Mouse (Mus musculus): ENCODE results near the gene Pex11a. TPM values are rescaled to one million over a fixed set of nuclear protein-coding genes. Genes with fewer than 3 reads are reported as not detected.
A peak's percentile ranks its signal among the peaks of the same experiment; 100 is the strongest.

Gene Pex11a
- total and polyA plus RNA-seq, 3 experiments, result 34.9 to 53.7 (median 53.4) TPM

DNA sequence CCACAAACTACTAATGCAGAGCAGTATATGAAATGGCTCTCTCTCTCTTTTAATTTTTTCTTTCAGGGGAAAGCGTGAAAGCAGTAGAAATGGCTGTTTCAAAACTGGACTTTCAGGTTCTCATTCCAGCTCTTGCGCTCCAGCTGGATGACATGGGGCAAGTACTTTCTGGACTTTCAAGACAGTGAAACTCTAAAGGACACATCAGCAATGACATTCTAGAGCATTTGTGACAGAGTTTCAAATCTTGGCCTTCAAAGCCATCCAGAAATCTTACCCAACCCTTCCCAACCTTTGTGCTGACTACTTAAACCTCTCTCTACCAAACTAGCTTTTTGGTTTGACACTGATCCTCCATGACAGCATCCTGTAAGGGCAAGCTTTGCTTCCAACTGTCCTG, 4.0 kb downstream of the Pex11a start:
- DNase-seq, result no peak

DNA sequence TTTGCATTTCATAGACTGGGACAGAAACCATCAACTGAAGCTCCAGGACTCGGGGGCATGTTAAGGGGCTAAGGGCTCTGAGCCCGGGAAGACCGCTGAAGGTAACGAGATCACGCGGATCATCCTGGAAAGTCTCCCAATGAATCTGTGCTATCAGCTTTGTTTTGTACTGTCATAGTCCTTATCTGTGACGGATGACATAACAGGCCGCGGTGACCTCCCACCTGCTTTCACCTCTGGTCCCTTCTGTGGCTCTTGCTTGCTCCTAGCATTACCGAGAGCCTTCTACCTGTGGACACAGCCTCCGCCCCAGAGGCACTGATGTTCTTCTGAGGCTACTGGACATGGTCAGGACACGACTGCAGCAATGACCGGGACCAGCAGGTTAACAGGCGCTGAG, 6.4 kb downstream of the Pex11a start:
- DNase-seq, result no peak

GRCm38 (mm10) chr7:79734563-79734962, 8.4 kb downstream of the Pex11a start:
- peak; percentile 91 for DNase-seq

DNA sequence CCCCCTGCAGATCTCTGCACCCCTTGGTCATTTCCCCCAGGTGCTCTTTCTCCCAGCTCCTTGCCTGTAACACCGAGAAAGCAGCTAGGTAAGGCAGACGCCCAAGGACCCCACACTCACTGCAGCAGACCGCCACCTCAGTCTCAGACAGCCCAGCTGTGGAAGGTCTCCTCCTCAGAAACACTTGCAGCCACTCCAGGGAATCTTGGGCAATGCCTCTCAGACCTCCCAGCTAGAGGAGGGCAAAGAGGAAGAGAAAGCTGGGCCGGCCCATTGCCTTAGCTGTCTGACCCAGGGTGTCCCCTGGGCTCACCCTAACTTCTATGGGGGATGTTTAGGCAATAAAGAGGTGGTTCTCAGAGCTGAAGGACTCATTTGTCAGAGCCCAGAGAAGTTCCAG, 10.3 kb downstream of the Pex11a start, which contains the start of gene Plin1:
Plin1 (minus strand) TSS at position 282 of the 400 bp plus-strand sequence.
- peak; percentile 69 for DNase-seq

DNA sequence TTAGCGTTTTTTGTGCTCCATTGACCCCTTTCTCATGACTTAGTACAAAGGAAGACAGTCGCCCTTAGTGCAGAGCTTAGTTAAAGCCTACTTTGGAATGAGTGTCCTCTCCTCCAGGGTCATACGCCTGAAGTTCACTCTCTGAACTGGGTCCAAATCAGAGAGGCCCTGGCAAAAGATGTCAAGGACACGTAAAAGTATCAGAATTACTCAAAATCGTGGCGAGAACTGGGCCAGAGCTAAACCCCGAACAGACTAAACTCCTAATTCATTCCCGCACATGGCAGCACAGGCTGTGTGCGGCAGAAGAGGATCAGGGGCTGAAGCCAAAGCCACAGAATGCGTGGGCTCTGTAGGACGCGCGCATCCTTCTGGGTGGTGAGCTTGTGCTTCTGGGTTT, 11.5 kb downstream of the Pex11a start:
- peak; percentile 81 for DNase-seq

DNA sequence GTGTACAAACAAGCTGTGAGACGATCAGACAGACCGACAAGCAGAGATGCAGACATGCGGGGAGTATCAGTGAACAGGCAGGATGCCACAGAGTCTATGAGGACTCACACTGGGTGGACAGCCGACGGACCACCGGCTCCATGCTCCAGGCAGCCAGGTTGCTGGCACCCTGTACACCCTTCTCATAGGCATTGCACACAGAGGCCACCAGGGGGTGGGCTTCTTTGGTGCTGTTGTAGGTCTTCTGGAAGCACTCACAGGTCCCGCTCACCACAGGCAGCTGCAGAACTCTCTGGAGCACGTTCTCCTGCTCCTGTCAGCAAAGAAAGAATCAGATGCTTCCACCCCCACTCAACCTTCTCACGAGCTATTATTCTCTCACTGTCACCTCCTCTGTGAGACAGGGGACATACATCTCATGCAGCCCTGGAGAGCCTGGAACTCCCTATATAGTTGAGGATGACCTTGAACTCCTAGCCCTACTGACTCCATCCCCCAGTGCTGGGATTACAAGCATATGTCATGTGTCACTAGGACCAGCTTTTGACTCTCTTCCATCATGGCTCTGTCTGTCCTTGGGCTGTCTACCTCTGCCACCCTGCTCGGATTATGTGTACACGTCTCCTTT, 13.1 kb downstream of the Pex11a start:
- peak; percentile 57 for DNase-seq

DNA sequence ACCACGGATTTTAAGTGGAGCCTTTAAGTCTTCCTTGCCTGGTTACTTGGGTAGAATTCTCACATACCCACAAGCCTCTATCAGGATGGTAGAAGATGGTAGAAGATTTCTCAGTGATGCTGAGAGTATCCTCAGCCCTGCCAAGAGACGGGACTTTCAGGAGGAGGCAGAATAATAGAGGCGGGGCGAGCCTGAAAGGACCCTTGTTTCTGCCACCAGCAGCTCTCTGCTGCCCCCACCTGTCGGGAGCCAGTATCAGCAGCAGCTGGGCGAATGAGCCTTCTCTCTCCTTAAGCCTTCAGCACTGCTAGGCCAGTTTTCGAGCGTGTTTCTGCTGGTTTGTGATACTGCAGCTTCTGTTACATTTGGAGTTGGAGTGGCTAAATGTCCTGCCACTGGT, 13.8 kb downstream of the Pex11a start:
- peak; percentile 78 for DNase-seq

GRCm38 (mm10) chr7:79728219-79728618, 14.7 kb downstream of the Pex11a start:
- DNase-seq, result peak; percentile 80

- DNase-seq, result peak; percentile 66
These were observed 15.8 kb downstream of the Pex11a start for GRCm38 (mm10) chr7:79727091-79727490.

DNA sequence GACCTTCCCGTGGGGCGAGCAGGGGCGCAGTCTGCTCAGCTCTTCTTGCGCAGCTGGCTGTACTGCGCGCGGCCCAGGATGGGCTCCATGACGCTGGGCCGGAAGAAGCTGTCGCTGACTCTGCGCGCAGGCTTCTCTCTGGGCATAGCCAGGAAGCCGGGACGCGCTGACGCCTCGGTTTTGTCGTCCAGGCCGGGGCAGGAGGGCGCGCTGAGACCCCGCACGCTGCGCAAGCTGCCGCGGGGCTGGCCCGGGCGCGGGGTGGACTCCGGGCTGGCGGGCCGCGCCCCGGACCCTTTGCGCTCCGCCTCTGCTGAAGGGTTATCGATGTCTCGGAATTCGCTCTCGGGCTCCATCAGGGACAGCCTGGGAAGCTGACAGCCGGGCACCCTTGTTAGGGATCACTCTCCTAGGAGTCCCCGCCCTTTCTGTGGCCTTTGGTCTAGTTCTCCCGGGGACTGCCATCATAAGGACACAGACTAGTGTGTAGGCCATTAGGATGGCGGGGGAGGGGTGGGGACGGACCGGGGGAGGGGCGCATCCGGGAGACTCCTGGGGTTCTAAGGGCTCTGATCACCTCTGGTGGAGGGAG, 21.4 kb downstream of the Pex11a start:
- DNase-seq, result peak; percentile 82

- peak; percentile 92 for DNase-seq
These were observed 27.5 kb downstream of the Pex11a start, which contains the start of gene Kif7 for GRCm38 (mm10) chr7:79715187-79715981. Kif7 (minus strand) TSS chr7:79715720.

DNA sequence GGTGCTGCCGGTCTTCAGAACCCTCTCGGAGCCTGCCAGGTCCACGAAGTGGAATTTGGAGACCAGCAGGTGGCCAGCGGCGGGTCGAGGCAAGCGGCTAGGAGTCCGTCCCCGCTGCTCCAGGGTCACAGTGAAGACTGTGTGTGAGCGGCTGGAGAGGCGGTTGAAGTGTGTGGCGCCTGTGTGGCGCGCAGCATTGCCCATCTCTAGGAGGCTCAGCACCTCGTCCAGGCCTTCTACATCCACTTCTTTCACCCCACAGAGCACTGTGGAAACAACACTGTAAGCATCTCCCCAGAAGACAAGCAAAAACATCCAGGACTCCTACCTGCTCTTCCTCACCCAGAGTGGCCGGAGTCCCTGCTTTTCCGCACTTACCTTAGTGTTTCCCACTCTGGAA, 32.1 kb downstream of the Pex11a start:
- DNase-seq, result no peak

DNA sequence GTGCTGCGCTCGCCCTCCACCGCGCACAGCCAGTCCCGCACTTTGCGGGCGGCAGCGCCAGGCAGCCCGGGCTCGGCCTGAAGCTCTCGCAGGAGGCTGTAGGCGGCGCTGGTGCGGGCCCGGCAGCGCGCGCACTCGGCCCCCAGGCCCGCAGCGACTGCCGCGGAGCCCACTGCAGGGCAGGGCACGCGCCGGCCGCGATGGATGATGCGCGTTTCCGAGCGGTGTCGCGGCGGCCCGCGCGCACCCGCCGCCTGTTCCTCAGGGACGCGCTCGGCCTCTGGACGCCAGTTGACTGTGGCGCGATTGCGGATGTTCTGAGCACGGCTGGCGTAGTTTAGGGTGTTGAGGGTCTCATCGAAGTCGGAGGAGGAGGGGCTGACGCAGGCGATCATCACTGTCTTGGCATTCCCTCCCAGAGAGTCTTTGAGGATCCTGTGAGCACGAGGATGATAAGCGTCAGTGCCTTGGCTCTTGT, 32.8 kb downstream of the Pex11a start:
- DNase-seq, result no peak

DNA sequence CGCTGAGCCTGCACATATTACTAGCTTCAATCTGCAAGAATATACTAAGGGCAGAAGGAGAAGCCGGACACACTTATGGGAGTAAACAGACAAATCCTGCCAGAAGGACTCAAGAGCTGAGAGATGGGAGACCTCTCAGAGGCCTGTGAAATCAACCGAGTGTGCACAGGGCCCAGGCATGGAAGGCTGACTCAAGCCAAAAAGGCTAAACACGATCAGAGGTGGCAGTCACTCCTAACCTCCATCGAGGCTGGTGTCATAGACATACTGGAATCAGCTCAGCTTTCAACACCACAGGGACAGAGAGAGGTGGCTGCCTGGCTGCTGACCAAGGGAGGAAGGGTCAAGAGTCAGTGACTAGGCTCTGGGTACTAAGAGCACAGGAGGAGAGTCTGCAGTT, 37.7 kb downstream of the Pex11a start:
- DNase-seq, result no peak

DNA sequence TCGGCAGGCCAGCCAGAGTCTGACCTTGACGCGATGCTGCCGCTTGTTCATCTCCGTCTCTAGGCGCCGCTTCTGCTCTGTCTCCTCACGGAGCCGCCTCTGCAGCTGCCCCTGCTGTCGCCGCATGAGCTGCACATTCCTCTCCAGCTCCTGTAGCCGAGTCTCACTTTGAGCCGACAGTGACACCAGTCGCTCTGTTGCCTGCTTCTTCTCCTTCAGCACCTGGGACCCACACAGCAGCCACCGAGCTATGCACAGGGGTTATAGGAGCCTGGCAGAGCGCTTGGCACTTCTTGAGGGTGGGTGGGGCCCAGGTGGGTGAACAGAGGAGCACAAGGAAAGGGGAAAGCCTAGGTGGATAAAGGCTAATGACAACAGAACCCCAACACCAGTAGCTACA, 40.2 kb downstream of the Pex11a start:
- no peak for DNase-seq

- no peak for DNase-seq
These were observed 46.4 kb downstream of the Pex11a start for GRCm38 (mm10) chr7:79696495-79696894.

Other genes starting within 250 kb of the Pex11a start
- gene Rhcg, start 125.5 kb downstream of the Pex11a start, total RNA-seq (2021), result 10 to 100 TPM; 25.7 to 44.4 TPM
- 0.67 and 10.0 TPM in 2 replicates for gene Rhcg, start 125.5 kb downstream of the Pex11a start, polyA plus RNA-seq (2012; rRNA removed)
- under 1 TPM; 0.10 to 0.17 TPM for gene Ticrr, start 82.9 kb downstream of the Pex11a start, total RNA-seq (2021)
- 0.18 and 0.25 TPM in 2 replicates for gene Ticrr, start 82.9 kb downstream of the Pex11a start, polyA plus RNA-seq (2012; rRNA removed)
- 1 to 10 TPM; 1.8 to 4.2 TPM for gene Kif7, start 27.4 kb downstream of the Pex11a start, total RNA-seq (2021)
- 2.9 and 4.7 TPM in 2 replicates for gene Kif7, start 27.4 kb downstream of the Pex11a start, polyA plus RNA-seq (2012; rRNA removed)
- gene Plin1, start 10.2 kb downstream of the Pex11a start, total RNA-seq (2021), result 100 to 1,000 TPM; 564 to 869 TPM
- 554 and 930 TPM in 2 replicates for gene Plin1, start 10.2 kb downstream of the Pex11a start, polyA plus RNA-seq (2012; rRNA removed)
- gene Wdr93, start within 50 bp of the Pex11a start, total RNA-seq (2021), result 1 to 10 TPM; 1.5 to 1.6 TPM
- gene Wdr93, start within 50 bp of the Pex11a start, polyA plus RNA-seq (2012; rRNA removed), result 1.5 and 1.8 TPM in 2 replicates
- gene Mesp1, start 50.7 kb upstream of the Pex11a start, total RNA-seq (2021), result not detected
- gene Mesp1, start 50.7 kb upstream of the Pex11a start, polyA plus RNA-seq (2012; rRNA removed), result 0.48 TPM in 1 of 2 replicates, not detected in the other
- gene Mesp2, start 67.6 kb upstream of the Pex11a start, total RNA-seq (2021), result under 1 TPM; 0.43 to 0.93 TPM
- 0.88 and 0.95 TPM in 2 replicates for gene Mesp2, start 67.6 kb upstream of the Pex11a start, polyA plus RNA-seq (2012; rRNA removed)
- 10 to 100 TPM in 1 of 2 experiments, 1 to 10 TPM in 1; 8.9 to 12.0 TPM for gene Anpep, start 117.9 kb upstream of the Pex11a start, total RNA-seq (2021)
- gene Anpep, start 117.9 kb upstream of the Pex11a start, polyA plus RNA-seq (2012; rRNA removed), result 9.7 and 9.8 TPM in 2 replicates
- 10 to 100 TPM; 18.5 to 27.2 TPM for gene Ap3s2, start 177.5 kb upstream of the Pex11a start, total RNA-seq (2021)
- 17.2 and 21.7 TPM in 2 replicates for gene Ap3s2, start 177.5 kb upstream of the Pex11a start, polyA plus RNA-seq (2012; rRNA removed)
- gene Arpin, start 192.2 kb upstream of the Pex11a start, total RNA-seq (2021), result 10 to 100 TPM; 15.2 to 18.9 TPM
- 9.5 and 12.9 TPM in 2 replicates for gene Arpin, start 192.2 kb upstream of the Pex11a start, polyA plus RNA-seq (2012; rRNA removed)

All from adrenal gland, adult 2 months (tissue).